Mouse (Mus musculus) testis, adult 2 months (tissue): ENCODE results near the gene Agap2. TPM values are rescaled to one million over a fixed set of nuclear protein-coding genes. Genes with fewer than 3 reads are reported as not detected.

Source experiments
- H3K27ac ChIP-seq: fragments of 200-500 bp; 2 replicates; pipeline ENCODE4 v1.5.1; 2012; ENCODE audit warnings: low read depth, low read length; ENCODE audit not compliant: control insufficient read depth, insufficient read depth
- H3K27me3 ChIP-seq: fragments of 200-500 bp; 2 replicates; pipeline ENCODE4 v1.6.1; 2012; ENCODE audit warnings: mild to moderate bottlenecking, low read length, moderate library complexity; ENCODE audit not compliant: control insufficient read depth, insufficient read depth
- H3K36me3 ChIP-seq: fragments of 200-500 bp; 2 replicates; pipeline ENCODE4 v1.6.1; 2012; ENCODE audit warnings: mild to moderate bottlenecking, low read length; ENCODE audit not compliant: control insufficient read depth, insufficient read depth
- H3K4me1 ChIP-seq: fragments of 200-500 bp; 2 replicates; pipeline ENCODE4 v1.6.1; 2012; ENCODE audit warnings: low read length; ENCODE audit not compliant: control insufficient read depth, insufficient read depth
- H3K4me3 ChIP-seq: fragments of 200-500 bp; 2 replicates; pipeline ENCODE4 v1.5.1; 2012; ENCODE audit warnings: low read depth, mild to moderate bottlenecking, low read length, moderate library complexity, mixed read lengths; ENCODE audit not compliant: control insufficient read depth
- CTCF ChIP-seq: fragments of 200-500 bp; IDR thresholded peaks from 2 replicates; pipeline ENCODE4 v1.5.1; 2012; ENCODE audit warnings: low read depth, mild to moderate bottlenecking, inconsistent platforms, low read length, moderate library complexity; ENCODE audit not compliant: control insufficient read depth, insufficient read depth, insufficient replicate concordance
- POLR2A ChIP-seq: fragments of 200-500 bp; IDR thresholded peaks from 2 replicates; pipeline ENCODE4 v1.6.1; 2012; ENCODE audit warnings: low read depth, mild to moderate bottlenecking, inconsistent platforms, low read length, moderate library complexity; ENCODE audit not compliant: control insufficient read depth
- polyA plus RNA-seq: library from polyadenylated mRNA; depleted of rRNA; stranded (reverse); fragments of >200 nt; gene quantifications from 2 replicates; pipeline ENCODE4 v1.2.3, GENCODE M21; 2012; rRNA removed

Gene Agap2
- 0.53 and 0.73 TPM in 2 replicates for polyA plus RNA-seq

GRCm38 (mm10) chr10:127075080-127075479, at the start of gene Agap2:
Gene Agap2, plus strand, starts transcription at chr10:127075284.
- peaks cover 4% of the 10 kb centered on the region for H3K27me3 ChIP-seq
- no peaks in the 10 kb centered on the region for H3K36me3 ChIP-seq
- no peak within 1 kb of the TSS; the same call in 1 of the 2 replicates for H3K27ac ChIP-seq
- H3K4me3 ChIP-seq, result no peak within 1 kb of the TSS
- peaks cover 15% of the 10 kb centered on the region for H3K4me1 ChIP-seq
- TF ChIP-seq POLR2A, result no peak
- no peak for TF ChIP-seq CTCF

- peaks cover 14% of the 10 kb centered on the region for H3K4me1 ChIP-seq
- peak; percentile 66 for TF ChIP-seq POLR2A
- peak; percentile 93 for TF ChIP-seq CTCF
- no peaks in the 10 kb centered on the region for H3K27me3 ChIP-seq
- H3K36me3 ChIP-seq, result no peaks in the 10 kb centered on the region
- peak within 1 kb of the TSS; percentile 63 for H3K27ac ChIP-seq
- peak within 1 kb of the TSS; percentile 90 for H3K4me3 ChIP-seq
Measured at GRCm38 (mm10) chr10:127030336-127031296, 44.5 kb upstream of the Agap2 start, which contains the start of gene Tsfm. Gene Tsfm, minus strand, starts transcription at chr10:127030840.

- Histone ChIP-seq H3K4me3 (no peak overlapping the region), H3K27ac (no peak overlapping the region), H3K4me1 (peaks cover 14% of the 10 kb centered on the region), H3K36me3 (no peaks in the 10 kb centered on the region), H3K27me3 (no peaks in the 10 kb centered on the region)
- TF ChIP-seq CTCF (no peak), POLR2A (no peak)
Measured at GRCm38 (mm10) chr10:127033301-127033741, 41.8 kb upstream of the Agap2 start.

GRCm38 (mm10) chr10:127036273-127036672, 38.8 kb upstream of the Agap2 start:
- TF ChIP-seq CTCF (no peak), POLR2A (no peak)

GRCm38 (mm10) chr10:127037641-127038040, 37.4 kb upstream of the Agap2 start:
- TF ChIP-seq POLR2A, result no peak

More at GRCm38 (mm10) chr10:127036273-127036672, 38.8 kb upstream of the Agap2 start:
- no peak overlapping the region for H3K4me3 ChIP-seq
- H3K27ac ChIP-seq, result no peak overlapping the region
- no peaks in the 10 kb centered on the region for H3K36me3 ChIP-seq
- peaks cover 14% of the 10 kb centered on the region for H3K4me1 ChIP-seq
- H3K27me3 ChIP-seq, result no peaks in the 10 kb centered on the region

GRCm38 (mm10) chr10:127040569-127041214, 34.4 kb upstream of the Agap2 start:
- Histone ChIP-seq H3K27ac (no peak overlapping the region), H3K4me3 (peak overlapping the region; percentile 97), H3K27me3 (no peaks in the 10 kb centered on the region), H3K36me3 (no peaks in the 10 kb centered on the region; the same call in 1 of the 2 replicates), H3K4me1 (peaks cover 7% of the 10 kb centered on the region)
- TF ChIP-seq CTCF (no peak), POLR2A (no peak)

More at GRCm38 (mm10) chr10:127037641-127038040, 37.4 kb upstream of the Agap2 start:
- Histone ChIP-seq H3K4me3 (no peak overlapping the region), H3K27ac (no peak overlapping the region), H3K27me3 (no peaks in the 10 kb centered on the region), H3K36me3 (no peaks in the 10 kb centered on the region), H3K4me1 (peaks cover 16% of the 10 kb centered on the region)

GRCm38 (mm10) chr10:127041274-127041766, 33.8 kb upstream of the Agap2 start, which contains the start of the genes Mettl1 and Eef1akmt3:
Gene Mettl1, plus strand, starts transcription at chr10:127041414.
Gene Eef1akmt3, minus strand, starts transcription at chr10:127041513.
- TF ChIP-seq CTCF (no peak), POLR2A (no peak)
- H3K36me3 ChIP-seq, result no peaks in the 10 kb centered on the region; the same call in 1 of the 2 replicates

More at GRCm38 (mm10) chr10:127041274-127041766, 33.8 kb upstream of the Agap2 start, which contains the start of the genes Mettl1 and Eef1akmt3:
- H3K27me3 ChIP-seq, result no peaks in the 10 kb centered on the region
- peaks cover 7% of the 10 kb centered on the region for H3K4me1 ChIP-seq
- H3K4me3 ChIP-seq, result peak within 1 kb of the TSS; percentile 97
- H3K27ac ChIP-seq, result no peak within 1 kb of the TSS
